Mouse (Mus musculus) brain, embryonic 14.5 days (tissue): ENCODE data around the gene Cadps2.

Experiments used
- CTCF ChIP-seq: fragments of 200-500 bp; IDR thresholded peaks from 2 replicates; pipeline ENCODE4 v1.5.1; 2012; ENCODE audit warnings: inconsistent platforms, mild to moderate bottlenecking, moderate library complexity, borderline replicate concordance; ENCODE audit not compliant: insufficient read depth, insufficient read length; ENCODE audit errors: extremely low read depth
- POLR2A ChIP-seq: fragments of 200-500 bp; IDR thresholded peaks from 2 replicates; pipeline ENCODE4 v1.6.1; 2012; ENCODE audit warnings: mild to moderate bottlenecking, inconsistent platforms, borderline replicate concordance; ENCODE audit not compliant: poor library complexity, insufficient read depth, insufficient read length, severe bottlenecking; ENCODE audit errors: extremely low read depth

GRCm38 (mm10) chr6:23257981-23258380 is 581.2 kb downstream of the Cadps2 start:
- no peak for TF ChIP-seq CTCF
- TF ChIP-seq POLR2A: no peak
